Mouse (Mus musculus): ENCODE measurements around the gene 6030452D12Rik.

GRCm38 (mm10) chr8:106509079-106509780 is 8.9 kb downstream of the 6030452D12Rik start:
- no peak for TF ChIP-seq CTCF (IDR thresholded peaks at IDR 0.05; ENCODE audit: borderline replicate concordance, control insufficient read depth, extremely low read depth, insufficient read depth, low read length, poor library complexity)
- TF ChIP-seq POLR2A (IDR thresholded peaks at IDR 0.05; ENCODE audit: control insufficient read depth, extremely low read depth, insufficient read depth, low read length, poor library complexity): no peak

All from thymus, adult 2 months (tissue).